Mouse (Mus musculus): ENCODE measurements at regions not wholly inside any gene's neighbourhood (a gene's known extent, or its start where the extent isn't known, plus 50 kb on each side); places are given as distances from the start of the nearest gene placed in this dataset.

DNA sequence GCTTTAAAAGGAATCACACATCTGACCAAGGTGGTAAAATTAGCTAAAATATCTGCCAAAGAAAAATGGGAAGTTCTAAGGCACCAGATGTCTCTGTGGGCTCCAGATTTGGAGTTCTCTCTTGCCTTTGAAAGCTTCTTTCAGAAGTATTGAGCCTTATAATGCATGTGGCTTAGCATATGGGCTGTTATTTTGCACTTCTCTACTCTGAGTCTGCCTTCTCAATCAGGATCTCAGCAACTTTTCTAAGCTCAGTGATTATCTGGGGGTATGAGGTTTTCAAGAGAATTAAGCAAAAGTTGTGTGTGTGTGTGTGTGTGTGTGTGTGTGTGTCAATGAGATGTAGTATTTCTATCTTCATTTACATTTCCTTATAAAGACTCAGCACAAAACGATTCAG, 107.6 kb upstream of the Nav3 start:
- Histone ChIP-seq H3K4me3 (ENCODE audit: low read depth, low read length) (no peak overlapping the region), H3K27ac (replicated peaks) (no peak overlapping the region), H3K27me3 (ENCODE audit: control insufficient read depth, insufficient read depth, low read length) (no peaks in the 10 kb centered on the region), H3K9ac (ENCODE audit: low read length) (no peak overlapping the region), H3K36me3 (ENCODE audit: control insufficient read depth, insufficient read depth, low read length) (no peaks in the 10 kb centered on the region), H3K4me2 (replicated peaks; ENCODE audit: low read depth) (no peak overlapping the region), H3K4me1 (replicated peaks; ENCODE audit: control insufficient read depth, insufficient read depth) (no peaks in the 10 kb centered on the region), H3K9me3 (ENCODE audit: control insufficient read depth, low read length) (no peaks in the 10 kb centered on the region)
- no peak for TF ChIP-seq CTCF (IDR thresholded peaks at IDR 0.05; ENCODE audit: low read depth)
- TF ChIP-seq EP300 (optimal IDR thresholded peaks at IDR 0.05): no peak
- DNase-seq (ENCODE audit: low spot score): no peak
- WGBS: 64% methylated on average over 1 of the region's 1 CpGs
- no peak for ATAC-seq (ENCODE audit: low FRiP score, low TSS enrichment)

DNA sequence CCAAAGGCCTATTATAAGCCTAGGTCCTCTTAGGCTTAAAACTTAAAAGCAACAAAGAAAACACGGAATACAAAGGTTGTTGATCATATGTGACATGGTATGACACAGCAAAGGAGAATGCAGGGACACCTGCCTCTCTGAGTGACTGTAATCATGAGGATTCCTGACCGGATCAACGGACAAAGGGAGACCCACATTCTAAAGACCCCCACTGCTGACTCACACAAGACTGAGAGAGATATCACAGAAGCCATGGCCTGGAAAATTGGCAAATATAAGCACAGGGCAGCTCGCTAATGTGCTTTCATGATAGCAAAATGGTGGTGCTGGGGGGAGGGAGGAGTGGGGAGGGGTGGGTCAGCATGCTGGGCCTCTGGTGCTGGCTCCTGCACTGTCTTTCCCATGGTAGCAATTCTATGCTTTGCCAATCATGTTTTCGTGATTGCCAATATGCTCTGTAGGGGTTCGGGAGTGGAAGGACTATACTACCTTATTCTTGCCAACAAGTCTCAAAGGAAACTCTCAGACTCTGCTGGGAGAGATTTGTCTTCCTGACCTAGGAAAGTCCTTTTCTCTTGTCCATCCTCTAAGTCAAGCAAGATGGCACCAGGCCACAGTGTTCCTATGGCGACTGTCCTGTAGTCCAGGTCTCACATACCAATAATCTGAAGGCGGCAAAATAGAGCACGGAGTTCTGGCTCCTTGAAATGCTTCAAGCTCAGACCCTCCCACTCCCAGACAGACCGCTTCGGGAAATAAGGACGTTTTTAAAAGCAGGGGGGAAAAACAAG, 110.5 kb upstream of the Nav3 start:
- H3K4me2 ChIP-seq (replicated peaks; ENCODE audit: low read depth): no peak overlapping the region
- H3K4me1 ChIP-seq (replicated peaks; ENCODE audit: control insufficient read depth, insufficient read depth): no peaks in the 10 kb centered on the region
- no peaks in the 10 kb centered on the region for H3K9me3 ChIP-seq (ENCODE audit: control insufficient read depth, low read length)
- no peak overlapping the region for H3K9ac ChIP-seq (ENCODE audit: low read length)
- H3K36me3 ChIP-seq (ENCODE audit: control insufficient read depth, insufficient read depth, low read length): no peaks in the 10 kb centered on the region
- TF ChIP-seq EP300 (optimal IDR thresholded peaks at IDR 0.05): no peak
- TF ChIP-seq CTCF (IDR thresholded peaks at IDR 0.05; ENCODE audit: low read depth): no peak
- no peaks in the 10 kb centered on the region for H3K27me3 ChIP-seq (ENCODE audit: control insufficient read depth, insufficient read depth, low read length)
- ATAC-seq (ENCODE audit: low FRiP score, low TSS enrichment) (no peak), DNase-seq (ENCODE audit: low spot score) (no peak)
- H3K27ac ChIP-seq (replicated peaks): no peak overlapping the region
- 83% methylated on average over 12 of the region's 12 CpGs for WGBS
- no peak overlapping the region for H3K4me3 ChIP-seq (ENCODE audit: low read depth, low read length)

DNA sequence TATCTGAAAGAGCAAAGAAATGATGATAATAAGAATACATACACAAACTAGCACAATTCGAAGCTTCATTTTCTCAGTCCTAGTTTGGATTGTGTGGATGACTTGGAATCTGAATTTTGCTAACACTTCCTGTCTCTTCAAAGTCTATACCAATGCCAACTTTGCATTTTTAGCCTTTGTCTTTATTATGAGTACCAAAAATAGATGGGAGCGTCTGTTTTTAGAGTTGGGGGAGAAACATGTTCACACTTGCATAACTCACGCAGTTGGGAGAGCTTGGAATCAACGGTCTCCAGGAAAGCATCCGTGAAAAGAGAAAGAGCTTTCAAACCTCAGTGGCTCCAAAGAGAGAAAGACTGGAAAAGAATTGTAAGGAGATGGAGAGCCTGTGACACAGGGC, 114.5 kb upstream of the Nav3 start:
- no peak overlapping the region for H3K4me2 ChIP-seq (replicated peaks; ENCODE audit: low read depth)
- 74% methylated on average over 5 of the region's 5 CpGs for WGBS
- no peaks in the 10 kb centered on the region for H3K4me1 ChIP-seq (replicated peaks; ENCODE audit: control insufficient read depth, insufficient read depth)
- no peaks in the 10 kb centered on the region for H3K27me3 ChIP-seq (ENCODE audit: control insufficient read depth, insufficient read depth, low read length)
- no peaks in the 10 kb centered on the region for H3K36me3 ChIP-seq (ENCODE audit: control insufficient read depth, insufficient read depth, low read length)
- no peak overlapping the region for H3K9ac ChIP-seq (ENCODE audit: low read length)
- no peak overlapping the region for H3K4me3 ChIP-seq (ENCODE audit: low read depth, low read length)
- no peak for DNase-seq (ENCODE audit: low spot score)
- H3K9me3 ChIP-seq (ENCODE audit: control insufficient read depth, low read length): no peaks in the 10 kb centered on the region
- TF ChIP-seq CTCF (IDR thresholded peaks at IDR 0.05; ENCODE audit: low read depth): no peak
- TF ChIP-seq EP300 (optimal IDR thresholded peaks at IDR 0.05): no peak
- ATAC-seq (ENCODE audit: low FRiP score, low TSS enrichment): no peak
- no peak overlapping the region for H3K27ac ChIP-seq (replicated peaks)

GRCm38 (mm10) chr10:110571179-110571578, 115.2 kb upstream of the Nav3 start:
- no peak for DNase-seq (ENCODE audit: low spot score)
- WGBS: 55% methylated on average over 4 of the region's 4 CpGs
- H3K4me2 ChIP-seq (replicated peaks; ENCODE audit: low read depth): no peak overlapping the region
- H3K27me3 ChIP-seq (ENCODE audit: control insufficient read depth, insufficient read depth, low read length): no peaks in the 10 kb centered on the region
- no peak overlapping the region for H3K9ac ChIP-seq (ENCODE audit: low read length)
- no peaks in the 10 kb centered on the region for H3K36me3 ChIP-seq (ENCODE audit: control insufficient read depth, insufficient read depth, low read length)
- no peaks in the 10 kb centered on the region for H3K9me3 ChIP-seq (ENCODE audit: control insufficient read depth, low read length)
- TF ChIP-seq EP300 (optimal IDR thresholded peaks at IDR 0.05): no peak
- TF ChIP-seq CTCF (IDR thresholded peaks at IDR 0.05; ENCODE audit: low read depth): no peak
- no peak overlapping the region for H3K4me3 ChIP-seq (ENCODE audit: low read depth, low read length)
- no peak overlapping the region for H3K27ac ChIP-seq (replicated peaks)
- ATAC-seq (ENCODE audit: low FRiP score, low TSS enrichment): no peak
- H3K4me1 ChIP-seq (replicated peaks; ENCODE audit: control insufficient read depth, insufficient read depth): no peaks in the 10 kb centered on the region

- no peak for ATAC-seq (ENCODE audit: low FRiP score, low TSS enrichment)
Observed at GRCm38 (mm10) chr10:110573530-110573929, 117.5 kb upstream of the Nav3 start.

DNA sequence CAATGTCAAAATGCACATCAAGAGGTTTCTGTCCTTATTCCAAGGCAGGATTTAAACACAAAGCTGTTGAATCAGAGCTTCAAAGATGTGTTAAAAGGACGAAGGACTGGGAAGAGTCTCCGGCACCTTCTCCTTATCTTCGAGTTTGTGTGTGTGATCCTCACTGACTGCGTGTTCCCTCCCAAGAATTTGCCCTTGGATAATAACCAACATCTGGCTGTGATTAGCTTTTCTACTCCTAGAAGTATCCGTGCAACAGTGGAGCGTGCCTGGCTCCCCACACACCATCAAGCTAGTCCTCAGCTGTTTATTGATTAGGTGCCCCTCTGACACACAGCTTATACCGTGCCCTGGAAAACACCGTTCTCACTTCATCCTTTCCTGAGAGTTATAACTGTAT, 130.0 kb upstream of the Nav3 start:
- Histone ChIP-seq H3K36me3 (ENCODE audit: control insufficient read depth, insufficient read depth, low read length) (no peaks in the 10 kb centered on the region), H3K4me1 (replicated peaks; ENCODE audit: control insufficient read depth, insufficient read depth) (no peaks in the 10 kb centered on the region), H3K4me2 (replicated peaks; ENCODE audit: low read depth) (no peak overlapping the region), H3K27ac (replicated peaks) (no peak overlapping the region), H3K27me3 (ENCODE audit: control insufficient read depth, insufficient read depth, low read length) (no peaks in the 10 kb centered on the region), H3K9me3 (ENCODE audit: control insufficient read depth, low read length) (no peaks in the 10 kb centered on the region), H3K9ac (ENCODE audit: low read length) (no peak overlapping the region), H3K4me3 (ENCODE audit: low read depth, low read length) (no peak overlapping the region)
- no peak for ATAC-seq (ENCODE audit: low FRiP score, low TSS enrichment)
- 73% methylated on average over 8 of the region's 8 CpGs for WGBS
- no peak for DNase-seq (ENCODE audit: low spot score)
- TF ChIP-seq CTCF (IDR thresholded peaks at IDR 0.05; ENCODE audit: low read depth): no peak
- TF ChIP-seq EP300 (optimal IDR thresholded peaks at IDR 0.05): no peak

More at GRCm38 (mm10) chr10:110573530-110573929, 117.5 kb upstream of the Nav3 start:
- Histone ChIP-seq H3K9ac (ENCODE audit: low read length) (no peak overlapping the region), H3K36me3 (ENCODE audit: control insufficient read depth, insufficient read depth, low read length) (no peaks in the 10 kb centered on the region), H3K9me3 (ENCODE audit: control insufficient read depth, low read length) (no peaks in the 10 kb centered on the region), H3K4me2 (replicated peaks; ENCODE audit: low read depth) (no peak overlapping the region), H3K27me3 (ENCODE audit: control insufficient read depth, insufficient read depth, low read length) (no peaks in the 10 kb centered on the region), H3K27ac (replicated peaks) (no peak overlapping the region), H3K4me1 (replicated peaks; ENCODE audit: control insufficient read depth, insufficient read depth) (no peaks in the 10 kb centered on the region), H3K4me3 (ENCODE audit: low read depth, low read length) (no peak overlapping the region)
- no peak for DNase-seq (ENCODE audit: low spot score)
- TF ChIP-seq EP300 (optimal IDR thresholded peaks at IDR 0.05) (no peak), CTCF (IDR thresholded peaks at IDR 0.05; ENCODE audit: low read depth) (no peak)
- WGBS: 35% methylated on average over 7 of the region's 7 CpGs
